Mouse (Mus musculus) liver, embryonic 13.5 days (tissue): Measurements from ENCODE around the gene Szt2. TPM values are rescaled to one million over a fixed set of nuclear protein-coding genes. Genes with fewer than 3 reads are reported as not detected.

Source experiments
- ATAC-seq: fragments of 200-750 bp; cut with Nextera tagmentation; 2 replicates; pipeline ENCODE4 v1.8.0; 2017; ENCODE audit warnings: low read depth, mild to moderate bottlenecking, moderate number of reproducible peaks, moderate library complexity
- DNase-seq: peaks from one replicate; pipeline ENCODE4 v3.0.0; 2022
- H3K27ac ChIP-seq: fragments of 300-500 bp; sonication (generic); 2 replicates; pipeline ENCODE4 v1.5.1; 2015; ENCODE audit warnings: moderate library complexity, mild to moderate bottlenecking, inconsistent platforms
- H3K27me3 ChIP-seq: fragments of 300-500 bp; sonication (generic); 2 replicates; pipeline ENCODE4 v1.6.1; 2015; ENCODE audit warnings: mild to moderate bottlenecking, inconsistent platforms
- H3K36me3 ChIP-seq: fragments of 300-500 bp; sonication (generic); 2 replicates; pipeline ENCODE4 v1.6.1; 2015; ENCODE audit warnings: mild to moderate bottlenecking, inconsistent platforms
- H3K4me1 ChIP-seq: fragments of 300-500 bp; sonication (generic); replicated peaks from 2 replicates; pipeline ENCODE4 v1.6.1; 2015; ENCODE audit warnings: inconsistent platforms
- H3K4me2 ChIP-seq: fragments of 300-500 bp; sonication (generic); 2 replicates; pipeline ENCODE4 v1.6.1; 2015; ENCODE audit warnings: inconsistent platforms, mild to moderate bottlenecking, moderate library complexity
- H3K4me3 ChIP-seq: fragments of 300-500 bp; sonication (generic); replicated peaks from 2 replicates; pipeline ENCODE4 v1.5.1; 2015; ENCODE audit warnings: mild to moderate bottlenecking, inconsistent platforms
- H3K9ac ChIP-seq: fragments of 300-500 bp; sonication (generic); 2 replicates; pipeline ENCODE4 v1.6.1; 2015; ENCODE audit warnings: mild to moderate bottlenecking, inconsistent platforms
- H3K9me3 ChIP-seq: fragments of 300-500 bp; sonication (generic); replicated peaks from 2 replicates; pipeline ENCODE4 v1.6.1; 2016; ENCODE audit warnings: inconsistent platforms
- WGBS: fragments of 180-500 bp; shearing (Covaris S2); methylation state at CpG from one replicate; pipeline ENCODE4 v1.1.7; 2015; ENCODE audit not compliant: insufficient replicate concordance; 5-methylcytosine and 5-hydroxymethylcytosine counted together
- polyA plus RNA-seq: library from polyadenylated mRNA; unstranded; fragments of >200 nt; fragmentation: Nextera tagmentation; extraction: Ambion mirVana; gene quantifications from 2 replicates; pipeline ENCODE4 v1.2.1, GENCODE M21; 2015

Gene Szt2
- polyA plus RNA-seq, 1 experiment from 2014 or later: 2.0 TPM

GRCm38 (mm10) chr4:118319706-118320344 lies 89.2 kb downstream of the Szt2 start:
- Histone ChIP-seq H3K27ac (no peak overlapping the region), H3K36me3 (no peaks in the 10 kb centered on the region), H3K27me3 (no peaks in the 10 kb centered on the region; the same call in 1 of the 2 replicates), H3K4me1 (no peaks in the 10 kb centered on the region), H3K9ac (no peak overlapping the region), H3K4me2 (no peak overlapping the region), H3K4me3 (no peak overlapping the region), H3K9me3 (no peaks in the 10 kb centered on the region)
- DNase-seq: no peak
- ATAC-seq: no peak
- 31% methylated on average over 8 of the region's 8 CpGs for WGBS

DNA sequence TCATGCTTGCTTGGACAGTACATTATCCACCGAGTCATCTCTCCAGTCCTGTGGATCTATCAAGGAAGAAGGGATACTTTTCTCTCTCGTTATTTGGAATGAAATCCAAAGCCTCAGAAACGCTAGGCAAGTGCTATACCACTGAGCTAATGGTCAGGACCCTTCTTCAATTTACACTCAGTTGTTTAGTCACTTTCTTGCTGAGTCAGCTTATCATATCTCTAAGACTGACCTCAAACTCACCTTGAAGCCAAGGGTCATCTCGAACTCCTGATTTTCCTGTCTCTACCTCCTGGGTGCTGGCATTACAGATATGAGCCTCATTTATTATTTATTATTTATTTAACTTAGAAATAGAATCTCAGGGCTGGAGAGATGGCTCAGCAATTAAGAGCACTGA lies 92.4 kb downstream of the Szt2 start:
- no peaks in the 10 kb centered on the region for H3K9me3 ChIP-seq
- DNase-seq: no peak
- no peak overlapping the region for H3K4me3 ChIP-seq
- H3K4me2 ChIP-seq: no peak overlapping the region
- no peaks in the 10 kb centered on the region for H3K36me3 ChIP-seq
- 57% methylated on average over 4 of the region's 4 CpGs for WGBS
- H3K9ac ChIP-seq: no peak overlapping the region
- ATAC-seq: no peak
- H3K27me3 ChIP-seq: no peaks in the 10 kb centered on the region
- no peaks in the 10 kb centered on the region for H3K4me1 ChIP-seq
- no peak overlapping the region for H3K27ac ChIP-seq

- Histone ChIP-seq H3K27ac (no peak overlapping the region), H3K4me3 (no peak overlapping the region), H3K9me3 (no peaks in the 10 kb centered on the region), H3K4me1 (no peaks in the 10 kb centered on the region), H3K27me3 (no peaks in the 10 kb centered on the region), H3K4me2 (no peak overlapping the region), H3K9ac (no peak overlapping the region), H3K36me3 (no peaks in the 10 kb centered on the region)
- no peak for DNase-seq
- WGBS: 31% methylated on average over 8 of the region's 8 CpGs
- ATAC-seq: no peak
Observed at GRCm38 (mm10) chr4:118315286-118315685, 93.8 kb downstream of the Szt2 start.

Other genes with a start within 250 kb of the Szt2 start
- gene Kdm4a, start 229.2 kb downstream of the Szt2 start, polyA plus RNA-seq: 7.8 and 9.1 TPM in 2 replicates
- gene Ptprf, start 117.9 kb downstream of the Szt2 start, polyA plus RNA-seq: 7.9 and 9.5 TPM in 2 replicates
- gene Med8, start 64 bp upstream of the Szt2 start, polyA plus RNA-seq: 97.4 and 107 TPM in 2 replicates
- 106 and 107 TPM in 2 replicates for gene Elovl1, start 18.8 kb upstream of the Szt2 start, polyA plus RNA-seq
- 210 and 211 TPM in 2 replicates for gene Cdc20, start 28.1 kb upstream of the Szt2 start, polyA plus RNA-seq
- 10.8 and 10.9 TPM in 2 replicates for gene Mpl, start 48.2 kb upstream of the Szt2 start, polyA plus RNA-seq
- gene Tie1, start 80.8 kb upstream of the Szt2 start, polyA plus RNA-seq: 7.0 and 8.0 TPM in 2 replicates
- gene 2610528J11Rik, start 117.7 kb upstream of the Szt2 start, polyA plus RNA-seq: 5.2 and 5.6 TPM in 2 replicates
- gene Tmem125, start 134.8 kb upstream of the Szt2 start, polyA plus RNA-seq: 0.80 and 0.88 TPM in 2 replicates
- gene Cfap57, start 211.5 kb upstream of the Szt2 start, polyA plus RNA-seq: 1.2 and 1.3 TPM in 2 replicates
- gene Ebna1bp2, start 211.5 kb upstream of the Szt2 start, polyA plus RNA-seq: 122 and 144 TPM in 2 replicates
- gene Olfr62, start 249.7 kb upstream of the Szt2 start, polyA plus RNA-seq: not detected in 2 replicates